Mouse (Mus musculus) olfactory bulb, adult 2 months (tissue): ENCODE data around the gene Tas1r1. TPM values are rescaled to one million over a fixed set of nuclear protein-coding genes. Genes with fewer than 3 reads are reported as not detected.

Source experiments
- H3K27ac ChIP-seq: fragments of 200-500 bp; 2 replicates; pipeline ENCODE4 v1.5.1; 2012; ENCODE audit warnings: low read depth, low read length; ENCODE audit not compliant: insufficient read depth
- H3K4me1 ChIP-seq: fragments of 200-500 bp; 2 replicates; pipeline ENCODE4 v1.6.1; 2012; ENCODE audit warnings: low read length; ENCODE audit not compliant: control insufficient read depth, insufficient read depth
- H3K4me3 ChIP-seq: fragments of 200-500 bp; 2 replicates; pipeline ENCODE4 v1.5.1; 2012; ENCODE audit warnings: mild to moderate bottlenecking, low read depth, low read length, moderate library complexity; ENCODE audit not compliant: insufficient read depth
- CTCF ChIP-seq: fragments of 200-500 bp; IDR thresholded peaks from 2 replicates; pipeline ENCODE4 v1.5.1; 2012; ENCODE audit warnings: low read depth, mild to moderate bottlenecking, low read length, moderate library complexity; ENCODE audit not compliant: insufficient read depth
- POLR2A ChIP-seq: fragments of 200-500 bp; IDR thresholded peaks from 2 replicates; pipeline ENCODE4 v1.6.1; 2012; ENCODE audit warnings: mild to moderate bottlenecking, low read depth, low read length, moderate library complexity; ENCODE audit not compliant: insufficient read depth
- WGBS: fragments of 180-500 bp; shearing (Covaris S2); methylation state at CpG from one replicate; pipeline ENCODE4 v1.1.7; 2018; 5-methylcytosine and 5-hydroxymethylcytosine counted together
- polyA plus RNA-seq: library from polyadenylated mRNA; stranded (reverse); fragments of >200 nt; gene quantifications from 2 replicates; pipeline ENCODE4 v1.2.4, GENCODE M21; 2012; ENCODE audit warnings: low replicate concordance; ENCODE audit not compliant: missing spikeins, insufficient read depth, insufficient read length

Tas1r1 gene
- polyA plus RNA-seq, 1 experiment = not detected

- WGBS = 8% methylated on average over 10 of the region's 10 CpGs
- H3K27ac ChIP-seq = peak overlapping the region; percentile 74; the same call in 1 of the 2 replicates
- H3K4me3 ChIP-seq = peak overlapping the region; percentile 85
- peaks cover 22% of the 10 kb centered on the region for H3K4me1 ChIP-seq
- TF ChIP-seq CTCF = no peak
- no peak for TF ChIP-seq POLR2A
Observed at GRCm38 (mm10) chr4:151988014-151988341, 50.4 kb downstream of the Tas1r1 start.

GRCm38 (mm10) chr4:151986650-151987049 is 51.7 kb downstream of the Tas1r1 start:
- no peak for TF ChIP-seq POLR2A
- TF ChIP-seq CTCF = no peak
- Histone ChIP-seq H3K4me3 (no peak overlapping the region), H3K4me1 (peaks cover 23% of the 10 kb centered on the region), H3K27ac (no peak overlapping the region)
- WGBS = 72% methylated on average over 8 of the region's 8 CpGs

GRCm38 (mm10) chr4:151985886-151986285 is 52.5 kb downstream of the Tas1r1 start:
- peaks cover 25% of the 10 kb centered on the region for H3K4me1 ChIP-seq
- no peak overlapping the region for H3K27ac ChIP-seq
- H3K4me3 ChIP-seq = no peak overlapping the region
- TF ChIP-seq CTCF (no peak), POLR2A (no peak)
- WGBS = 49% methylated on average over 10 of the region's 10 CpGs

- WGBS = 47% methylated on average over 9 of the region's 9 CpGs
Observed at GRCm38 (mm10) chr4:151983560-151983959, 54.8 kb downstream of the Tas1r1 start.

GRCm38 (mm10) chr4:151983043-151983442 is 55.3 kb downstream of the Tas1r1 start:
- Histone ChIP-seq H3K4me1 (peaks cover 24% of the 10 kb centered on the region), H3K27ac (no peak overlapping the region), H3K4me3 (no peak overlapping the region)
- 72% methylated on average over 17 of the region's 17 CpGs for WGBS
- TF ChIP-seq CTCF = no peak
- TF ChIP-seq POLR2A = no peak

More at GRCm38 (mm10) chr4:151983560-151983959, 54.8 kb downstream of the Tas1r1 start:
- TF ChIP-seq CTCF = no peak
- no peak for TF ChIP-seq POLR2A
- Histone ChIP-seq H3K27ac (no peak overlapping the region), H3K4me1 (peaks cover 25% of the 10 kb centered on the region), H3K4me3 (no peak overlapping the region)

GRCm38 (mm10) chr4:151981363-151981762 is 57.0 kb downstream of the Tas1r1 start:
- Histone ChIP-seq H3K27ac (no peak overlapping the region), H3K4me1 (peaks cover 16% of the 10 kb centered on the region), H3K4me3 (no peak overlapping the region)
- 6% methylated on average over 5 of the region's 5 CpGs for WGBS
- TF ChIP-seq CTCF (peak; percentile 93), POLR2A (no peak)

GRCm38 (mm10) chr4:151980699-151981098 is 57.7 kb downstream of the Tas1r1 start:
- WGBS = 63% methylated on average over 8 of the region's 8 CpGs
- H3K27ac ChIP-seq = no peak overlapping the region
- TF ChIP-seq CTCF (0 out of 2 replicates have a peak, but pooled peaks have one; percentile 18), POLR2A (no peak)
- no peak overlapping the region for H3K4me3 ChIP-seq
- peaks cover 10% of the 10 kb centered on the region for H3K4me1 ChIP-seq

Other genes starting within 250 kb of the Tas1r1 start
- 363 TPM in 1 of 2 replicates, not detected in the other for gene Camta1, start 176.7 kb downstream of the Tas1r1 start, polyA plus RNA-seq
- not detected in 2 replicates for gene Dnajc11, start 104.9 kb downstream of the Tas1r1 start, polyA plus RNA-seq
- not detected in 2 replicates for gene Thap3, start 49.6 kb downstream of the Tas1r1 start, polyA plus RNA-seq
- not detected in 2 replicates for gene Phf13, start 42.3 kb downstream of the Tas1r1 start, polyA plus RNA-seq
- gene Klhl21, start 29.8 kb downstream of the Tas1r1 start, polyA plus RNA-seq = not detected in 2 replicates
- not detected in 2 replicates for gene Zbtb48, start 10.9 kb downstream of the Tas1r1 start, polyA plus RNA-seq
- not detected in 2 replicates for gene Nol9, start 753 bp upstream of the Tas1r1 start, polyA plus RNA-seq
- gene Plekhg5, start 33.9 kb upstream of the Tas1r1 start, polyA plus RNA-seq = not detected in 2 replicates
- gene Tnfrsf25, start 77.4 kb upstream of the Tas1r1 start, polyA plus RNA-seq = not detected in 2 replicates
- not detected in 2 replicates for gene Espn, start 113.8 kb upstream of the Tas1r1 start, polyA plus RNA-seq
- gene Hes2, start 120.3 kb upstream of the Tas1r1 start, polyA plus RNA-seq = not detected in 2 replicates
- not detected in 2 replicates for gene Acot7, start 139.6 kb upstream of the Tas1r1 start, polyA plus RNA-seq
- not detected in 2 replicates for gene Gpr153, start 235.7 kb upstream of the Tas1r1 start, polyA plus RNA-seq